Mouse (Mus musculus) ES-E14 (cell line): ENCODE data around the gene Csrp1. TPM values are rescaled to one million over a fixed set of nuclear protein-coding genes. Genes with fewer than 3 reads are reported as not detected.

Experiments
- DNase-seq: peaks from one replicate; pipeline ENCODE4 v3.0.0-alpha.2; 2013; ENCODE audit warnings: low read depth, low spot score
- H3K27ac ChIP-seq: 2 replicates; pipeline ENCODE4 v1.5.1; 2012; ENCODE audit warnings: low read depth, mild to moderate bottlenecking, low read length, moderate library complexity, mixed read lengths; ENCODE audit not compliant: poor library complexity, insufficient read depth, severe bottlenecking
- H3K36me3 ChIP-seq: 2 replicates; pipeline ENCODE4 v1.6.1; 2012; ENCODE audit warnings: mild to moderate bottlenecking, low read length, moderate library complexity, mixed read lengths; ENCODE audit not compliant: control insufficient read depth, poor library complexity, insufficient read depth, severe bottlenecking
- H3K4me1 ChIP-seq, 2 experiments: fragments of 150-350 bp in 1 of 2; sonication (generic) in 1 of 2; 2 replicates each; pipeline ENCODE4 v1.6.1; 2012; ENCODE audit warnings: low read length in 2 of 2, mild to moderate bottlenecking in 1 of 2, mixed read lengths in 1 of 2; ENCODE audit not compliant: control insufficient read depth in 2 of 2, insufficient read depth in 2 of 2, poor library complexity in 1 of 2
- H3K4me3 ChIP-seq, 2 experiments: fragments of 150-350 bp in 1 of 2; sonication (generic) in 1 of 2; 2 replicates each; pipeline ENCODE4 v1.5.1; 2012; ENCODE audit warnings: low read length in 2 of 2, low read depth in 1 of 2, mild to moderate bottlenecking in 1 of 2, mixed read lengths in 1 of 2; ENCODE audit not compliant: insufficient read depth in 1 of 2, poor library complexity in 1 of 2, severe bottlenecking in 1 of 2
- H3K9ac ChIP-seq: 2 replicates; pipeline ENCODE4 v1.6.1; 2012; ENCODE audit warnings: low read depth, mild to moderate bottlenecking, low read length, mixed read lengths; ENCODE audit not compliant: poor library complexity, insufficient read depth, severe bottlenecking
- H3K9me3 ChIP-seq: fragments of 150-350 bp; sonication (generic); 2 replicates; pipeline ENCODE4 v1.6.1; 2012; ENCODE audit warnings: low read depth, mild to moderate bottlenecking, low read length; ENCODE audit not compliant: control insufficient read depth, insufficient read depth
- CHD2 ChIP-seq: IDR thresholded peaks from 2 replicates; pipeline ENCODE4 v1.6.1; 2014; ENCODE audit warnings: mild to moderate bottlenecking, low read depth, low read length, inconsistent platforms
- HCFC1 ChIP-seq: IDR thresholded peaks from 2 replicates; pipeline ENCODE4 v1.6.1; 2012; ENCODE audit warnings: low read length, inconsistent platforms, borderline replicate concordance; ENCODE audit not compliant: insufficient read depth
- MAFK ChIP-seq: IDR thresholded peaks from 2 replicates; pipeline ENCODE4 v1.6.1; 2014; ENCODE audit warnings: mild to moderate bottlenecking, low read depth, low read length, inconsistent platforms; ENCODE audit not compliant: insufficient read depth
- ZC3H11A ChIP-seq: IDR thresholded peaks from 2 replicates; pipeline ENCODE4 v1.6.1; 2012; ENCODE audit warnings: low read depth, mild to moderate bottlenecking, inconsistent platforms, low read length, borderline replicate concordance
- ZNF384 ChIP-seq: IDR thresholded peaks from 2 replicates; pipeline ENCODE4 v1.6.1; 2012; ENCODE audit warnings: low read depth, low read length, inconsistent platforms
- in situ Hi-C, 2 experiments: fragments of 600-800 bp; cut with MboI; formaldehyde crosslinking; loops; one replicate each; pipeline ENCODE4 v1.15.1; 2025; ENCODE audit warnings: low sequenced_read_pairs in 2 of 2, inconsistent platforms in 1 of 2; ENCODE audit not compliant: unreplicated experiment in 2 of 2
- total RNA-seq: library from RNA; depleted of rRNA; stranded (reverse); fragments of 300-350 nt; gene quantifications from 2 replicates; pipeline ENCODE4 v1.2.3, GENCODE M21; 2012

Csrp1 gene
- total RNA-seq, 1 experiment: 131 TPM

GRCm38 (mm10) chr1:135673423-135673822, 46.4 kb upstream of the Csrp1 start:
- Histone ChIP-seq H3K27ac (no peak overlapping the region), H3K4me3 (no peak overlapping the region), H3K4me1 (peaks cover 6 to 24% of the 10 kb centered on the region in 2 experiments), H3K36me3 (no peaks in the 10 kb centered on the region), H3K9me3 (no peaks in the 10 kb centered on the region), H3K9ac (no peak overlapping the region)
- in situ Hi-C loops: loop anchor here in 1 of 2 experiments (5.0 kb wide), 1 partner anchor 126 kb away; no protein-coding TSS in a partner anchor
- no peak for TF ChIP-seq CHD2
- no peak for DNase-seq

- H3K27ac ChIP-seq: peak overlapping the region; percentile 83
- peak; percentile 77 for DNase-seq
- TF ChIP-seq MAFK (peak; percentile 51; the same call in 1 of the 2 replicates), ZNF384 (no peak)
These were observed 44.3 kb upstream of the Csrp1 start for GRCm38 (mm10) chr1:135675449-135676129.

GRCm38 (mm10) chr1:135676247-135676646, 43.6 kb upstream of the Csrp1 start:
- peak overlapping the region; percentile 83 for H3K27ac ChIP-seq
- no peak for DNase-seq
- in situ Hi-C loops: no loop called here
- H3K4me3 ChIP-seq: no peak overlapping the region
- no peak overlapping the region for H3K9ac ChIP-seq
- peaks cover 8 to 23% of the 10 kb centered on the region in 2 experiments for H3K4me1 ChIP-seq
- TF ChIP-seq ZC3H11A (no peak), CHD2 (no peak), MAFK (no peak), ZNF384 (no peak)
- H3K36me3 ChIP-seq: no peaks in the 10 kb centered on the region
- H3K9me3 ChIP-seq: no peaks in the 10 kb centered on the region

More at GRCm38 (mm10) chr1:135675449-135676129, 44.3 kb upstream of the Csrp1 start:
- Histone ChIP-seq H3K36me3 (no peaks in the 10 kb centered on the region), H3K4me1 (peaks cover 8 to 24% of the 10 kb centered on the region in 2 experiments), H3K9me3 (no peaks in the 10 kb centered on the region), H3K4me3 (no peak overlapping the region), H3K9ac (no peak overlapping the region)
- in situ Hi-C loops: no loop called here

GRCm38 (mm10) chr1:135676938-135677682, 42.8 kb upstream of the Csrp1 start:
- no peak for DNase-seq
- H3K9ac ChIP-seq: no peak overlapping the region
- in situ Hi-C loops: no loop called here
- H3K4me1 ChIP-seq: peaks cover 8 to 21% of the 10 kb centered on the region in 2 experiments
- H3K4me3 ChIP-seq: no peak overlapping the region
- no peaks in the 10 kb centered on the region for H3K9me3 ChIP-seq
- TF ChIP-seq MAFK (no peak), ZC3H11A (no peak), CHD2 (no peak), ZNF384 (no peak), HCFC1 (no peak)
- no peaks in the 10 kb centered on the region for H3K36me3 ChIP-seq
- H3K27ac ChIP-seq: peak overlapping the region; percentile 83

GRCm38 (mm10) chr1:135678145-135678544, 41.7 kb upstream of the Csrp1 start:
- no peak overlapping the region for H3K9ac ChIP-seq
- peaks cover 8 to 20% of the 10 kb centered on the region in 2 experiments for H3K4me1 ChIP-seq
- no peaks in the 10 kb centered on the region for H3K9me3 ChIP-seq
- H3K4me3 ChIP-seq: no peak overlapping the region
- TF ChIP-seq ZNF384 (no peak), MAFK (no peak), CHD2 (no peak), HCFC1 (no peak), ZC3H11A (no peak)
- no peak overlapping the region for H3K27ac ChIP-seq
- H3K36me3 ChIP-seq: no peaks in the 10 kb centered on the region
- no peak for DNase-seq
- in situ Hi-C loops: no loop called here
